Mouse (Mus musculus): Measurements from ENCODE around the gene Irf3.

DNA sequence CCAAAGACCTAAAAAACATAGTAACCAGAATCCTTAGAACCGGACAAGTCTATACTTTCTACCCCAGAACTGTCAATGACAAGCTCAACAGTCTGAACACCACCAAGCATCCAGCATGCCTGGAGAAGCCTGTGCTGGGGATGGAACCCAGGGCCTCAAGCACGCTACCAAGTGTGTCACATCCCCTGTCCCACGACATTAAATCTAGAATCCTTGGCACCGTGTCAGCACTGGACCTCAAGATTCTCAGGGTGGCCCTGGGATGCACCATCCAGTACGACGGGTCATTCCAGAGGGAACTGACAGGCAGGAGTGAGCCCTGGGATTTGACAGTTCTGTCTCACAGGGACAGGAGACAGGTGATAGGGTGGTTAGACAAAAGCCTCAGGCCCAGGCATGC, 32.5 kb downstream of the Irf3 start:
- TF ChIP-seq CTCF (IDR thresholded peaks at IDR 0.05; ENCODE audit: control insufficient read depth, insufficient read depth, insufficient replicate concordance, low read depth, low read length) (no peak), POLR2A (IDR thresholded peaks at IDR 0.05; ENCODE audit: control insufficient read depth, low read depth, low read length) (no peak)
